Mouse (Mus musculus) heart, embryonic 11.5 days (tissue): ENCODE data around the gene Ift140. TPM values are rescaled to one million over a fixed set of nuclear protein-coding genes. Genes with fewer than 3 reads are reported as not detected.
A peak's percentile ranks its signal among the peaks of the same experiment; 100 is the strongest.

Experiments used
- ATAC-seq: fragments of 200-750 bp; cut with Nextera tagmentation; replicated peaks from 2 replicates; pipeline ENCODE4 v1.8.0; 2017; ENCODE audit warnings: moderate library complexity; ENCODE audit not compliant: insufficient number of reproducible peaks, low FRiP score, low TSS enrichment
- H3K27ac ChIP-seq: fragments of 300-500 bp; sonication (generic); 2 replicates; pipeline ENCODE4 v1.5.1; 2014; ENCODE audit warnings: mild to moderate bottlenecking, low read depth, low read length
- H3K27me3 ChIP-seq: fragments of 300-500 bp; sonication (generic); 2 replicates; pipeline ENCODE4 v1.6.1; 2014; ENCODE audit warnings: mild to moderate bottlenecking, low read length, mixed read lengths; ENCODE audit not compliant: control insufficient read depth, insufficient read depth
- H3K36me3 ChIP-seq: fragments of 300-500 bp; sonication (generic); 2 replicates; pipeline ENCODE4 v1.6.1; 2014; ENCODE audit warnings: mild to moderate bottlenecking, low read length, moderate library complexity, mixed read lengths; ENCODE audit not compliant: control insufficient read depth, insufficient read depth
- H3K4me1 ChIP-seq: fragments of 300-500 bp; sonication (generic); 2 replicates; pipeline ENCODE4 v1.6.1; 2014; ENCODE audit warnings: low read length; ENCODE audit not compliant: control insufficient read depth, insufficient read depth
- H3K4me2 ChIP-seq: fragments of 300-500 bp; sonication (generic); 2 replicates; pipeline ENCODE4 v1.6.1; 2014; ENCODE audit warnings: mild to moderate bottlenecking, moderate library complexity
- H3K4me3 ChIP-seq: fragments of 300-500 bp; sonication (generic); 2 replicates; pipeline ENCODE4 v1.5.1; 2014; ENCODE audit warnings: low read depth, low read length
- H3K9ac ChIP-seq: fragments of 300-500 bp; sonication (generic); 2 replicates; pipeline ENCODE4 v1.6.1; 2014; ENCODE audit warnings: mild to moderate bottlenecking, low read depth, low read length, moderate library complexity
- H3K9me3 ChIP-seq: fragments of 300-500 bp; sonication (generic); replicated peaks from 2 replicates; pipeline ENCODE4 v1.6.1; 2016; ENCODE audit warnings: low read length; ENCODE audit not compliant: control insufficient read depth
- WGBS: fragments of 180-500 bp; shearing (Covaris S2); extraction: QIAGEN DNeasy Blood & Tissue Kit; methylation state at CpG from one replicate; pipeline ENCODE4 v1.1.7; 2014; ENCODE audit not compliant: insufficient replicate concordance; 5-methylcytosine and 5-hydroxymethylcytosine counted together
- polyA plus RNA-seq: library from polyadenylated mRNA; unstranded; fragments of >200 nt; fragmentation: Nextera tagmentation; extraction: Ambion mirVana; gene quantifications from 2 replicates; pipeline ENCODE4 v1.2.1, GENCODE M21; 2014

Ift140 gene
- polyA plus RNA-seq = 17.4 and 17.9 TPM in 2 replicates

DNA sequence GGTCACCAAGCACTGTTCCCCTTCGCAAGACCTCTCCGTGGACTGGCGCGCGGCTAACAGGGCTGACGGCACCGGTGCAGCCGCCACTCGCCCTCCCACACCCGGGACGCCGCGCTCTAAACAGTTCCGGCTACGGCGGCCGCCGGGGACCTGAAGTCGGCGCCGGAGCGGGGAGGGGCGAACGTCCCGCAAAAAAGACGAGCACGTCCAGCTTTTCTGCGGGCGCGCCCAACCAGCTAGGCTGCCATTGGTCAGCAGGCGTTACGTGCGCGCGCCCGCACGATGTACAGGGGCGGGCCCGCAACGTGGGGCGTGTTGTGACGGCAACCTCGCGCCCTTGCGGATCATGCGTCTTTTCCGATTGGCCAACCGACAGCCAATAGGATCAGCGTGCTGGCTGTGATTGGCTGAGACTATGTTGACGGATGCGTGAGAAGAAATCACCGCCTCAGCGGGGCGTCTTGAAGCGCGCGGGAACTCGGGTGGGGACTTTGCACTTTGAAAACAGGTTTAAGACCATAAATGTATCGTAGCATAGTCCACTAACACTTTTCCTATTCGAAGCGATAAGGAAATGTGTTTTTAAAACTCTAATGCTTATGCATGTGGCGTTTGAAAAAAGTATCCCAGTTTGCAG, at the start of gene Ift140, which contains the start of gene Cramp1l:
Gene Ift140, plus strand, starts transcription at position 431 of the 637 bp plus-strand sequence.
Gene Cramp1l, minus strand, starts transcription at position 134 of the 637 bp plus-strand sequence.
- Histone ChIP-seq H3K4me2 (peak within 1 kb of the TSS; percentile 91), H3K4me3 (peak within 1 kb of the TSS; percentile 62), H3K9ac (peak within 1 kb of the TSS; percentile 90), H3K27me3 (no peaks in the 10 kb centered on the region), H3K36me3 (peaks cover 14% of the 10 kb centered on the region; the same call in 1 of the 2 replicates), H3K9me3 (no peaks in the 10 kb centered on the region), H3K27ac (peak within 1 kb of the TSS; percentile 88), H3K4me1 (peaks cover 8% of the 10 kb centered on the region; the same call in 1 of the 2 replicates)
- ATAC-seq = peak; percentile 98
- WGBS = under 1% methylated on average over 62 of the region's 62 CpGs

DNA sequence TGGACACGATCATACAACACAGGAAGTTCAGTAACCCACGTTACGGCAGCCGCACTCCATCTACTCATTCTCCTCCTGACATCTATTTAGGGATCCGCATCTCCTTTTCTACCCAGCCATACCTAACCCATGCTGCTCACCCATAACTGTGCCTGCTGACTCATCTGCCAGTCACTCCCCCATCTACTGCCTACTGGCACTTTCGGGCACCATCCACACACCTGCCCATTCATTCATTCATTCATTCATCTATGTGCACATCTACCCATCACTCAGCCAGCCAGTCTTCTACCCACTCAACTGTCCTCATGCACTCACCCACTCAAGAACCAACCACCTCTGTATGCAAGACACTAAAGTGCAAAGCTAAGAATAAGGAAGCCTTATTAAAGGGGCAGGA, 28.7 kb upstream of the Ift140 start:
- Histone ChIP-seq H3K4me1 (no peaks in the 10 kb centered on the region), H3K9ac (no peak overlapping the region), H3K9me3 (no peaks in the 10 kb centered on the region), H3K4me2 (no peak overlapping the region), H3K27me3 (no peaks in the 10 kb centered on the region), H3K36me3 (peaks cover 44% of the 10 kb centered on the region), H3K27ac (no peak overlapping the region), H3K4me3 (no peak overlapping the region)
- 95% methylated on average over 6 of the region's 6 CpGs for WGBS
- no peak for ATAC-seq

DNA sequence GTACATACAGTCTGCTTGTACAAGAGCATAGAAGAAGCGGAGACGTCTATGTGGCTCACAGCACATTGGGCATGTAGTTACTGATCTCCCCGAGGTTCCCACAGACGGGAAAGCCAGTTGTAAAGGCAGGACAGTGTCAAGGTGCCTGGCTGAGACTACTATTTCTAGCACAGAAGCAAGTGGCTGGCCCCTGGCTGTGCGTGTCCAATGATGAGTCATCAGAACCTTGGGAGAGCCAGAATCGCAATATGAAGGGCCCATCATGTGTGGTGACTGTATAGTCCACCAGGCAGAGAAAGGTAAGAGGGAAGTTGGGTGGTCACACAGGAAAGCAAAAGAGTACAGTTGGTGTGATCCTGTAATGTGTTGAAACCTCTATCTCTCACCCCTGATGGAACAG, 21.2 kb upstream of the Ift140 start:
- H3K9me3 ChIP-seq = no peaks in the 10 kb centered on the region
- H3K4me2 ChIP-seq = no peak overlapping the region
- H3K9ac ChIP-seq = no peak overlapping the region
- H3K27me3 ChIP-seq = no peaks in the 10 kb centered on the region
- H3K27ac ChIP-seq = no peak overlapping the region
- no peak overlapping the region for H3K4me3 ChIP-seq
- no peaks in the 10 kb centered on the region for H3K4me1 ChIP-seq
- ATAC-seq = no peak
- 88% methylated on average over 6 of the region's 6 CpGs for WGBS
- H3K36me3 ChIP-seq = peaks cover 56% of the 10 kb centered on the region

DNA sequence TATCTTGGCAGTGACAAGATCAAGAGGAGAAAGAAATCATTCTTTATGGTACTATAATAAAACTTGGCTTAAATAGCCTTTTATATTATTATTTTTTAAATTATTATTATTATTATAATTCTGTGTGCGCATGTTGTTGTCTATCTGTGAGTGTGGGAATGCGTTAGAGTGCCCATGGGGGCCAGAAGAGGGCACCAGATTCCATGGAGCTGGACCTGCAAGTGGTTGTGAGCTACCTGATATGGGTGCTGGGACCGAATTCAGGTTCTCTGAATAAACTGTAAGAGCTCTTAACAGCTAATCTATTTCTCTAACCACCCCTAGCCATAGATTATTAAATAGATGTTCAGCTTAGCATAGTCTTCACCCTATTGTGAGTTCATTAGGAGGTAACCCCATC, 10.8 kb upstream of the Ift140 start:
- 98% methylated on average over 3 of the region's 3 CpGs for WGBS
- no peak for ATAC-seq
- no peak overlapping the region for H3K9ac ChIP-seq
- no peak overlapping the region for H3K4me2 ChIP-seq
- no peaks in the 10 kb centered on the region for H3K9me3 ChIP-seq
- H3K36me3 ChIP-seq = peaks cover 24% of the 10 kb centered on the region
- H3K27me3 ChIP-seq = no peaks in the 10 kb centered on the region
- no peaks in the 10 kb centered on the region for H3K4me1 ChIP-seq
- H3K4me3 ChIP-seq = no peak overlapping the region
- H3K27ac ChIP-seq = no peak overlapping the region

DNA sequence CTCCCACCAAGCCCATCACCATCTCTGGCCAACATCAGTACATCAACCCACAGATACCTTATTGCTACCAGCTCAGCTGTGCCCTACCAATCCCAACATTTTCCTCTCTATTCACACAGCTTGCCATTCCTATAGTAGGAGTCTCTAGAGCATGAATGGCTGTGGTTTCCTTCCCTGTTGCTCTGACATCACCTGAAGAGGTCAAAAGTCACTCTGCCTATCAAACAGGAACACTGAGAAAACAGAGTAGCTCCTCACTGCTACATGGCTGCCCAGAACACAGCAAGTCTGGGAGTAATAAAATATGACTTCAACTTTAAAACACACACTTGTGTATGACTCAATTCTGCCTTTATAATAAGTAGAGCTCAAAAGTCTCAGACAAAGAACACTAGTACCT, 8.4 kb upstream of the Ift140 start:
- no peak for ATAC-seq

DNA sequence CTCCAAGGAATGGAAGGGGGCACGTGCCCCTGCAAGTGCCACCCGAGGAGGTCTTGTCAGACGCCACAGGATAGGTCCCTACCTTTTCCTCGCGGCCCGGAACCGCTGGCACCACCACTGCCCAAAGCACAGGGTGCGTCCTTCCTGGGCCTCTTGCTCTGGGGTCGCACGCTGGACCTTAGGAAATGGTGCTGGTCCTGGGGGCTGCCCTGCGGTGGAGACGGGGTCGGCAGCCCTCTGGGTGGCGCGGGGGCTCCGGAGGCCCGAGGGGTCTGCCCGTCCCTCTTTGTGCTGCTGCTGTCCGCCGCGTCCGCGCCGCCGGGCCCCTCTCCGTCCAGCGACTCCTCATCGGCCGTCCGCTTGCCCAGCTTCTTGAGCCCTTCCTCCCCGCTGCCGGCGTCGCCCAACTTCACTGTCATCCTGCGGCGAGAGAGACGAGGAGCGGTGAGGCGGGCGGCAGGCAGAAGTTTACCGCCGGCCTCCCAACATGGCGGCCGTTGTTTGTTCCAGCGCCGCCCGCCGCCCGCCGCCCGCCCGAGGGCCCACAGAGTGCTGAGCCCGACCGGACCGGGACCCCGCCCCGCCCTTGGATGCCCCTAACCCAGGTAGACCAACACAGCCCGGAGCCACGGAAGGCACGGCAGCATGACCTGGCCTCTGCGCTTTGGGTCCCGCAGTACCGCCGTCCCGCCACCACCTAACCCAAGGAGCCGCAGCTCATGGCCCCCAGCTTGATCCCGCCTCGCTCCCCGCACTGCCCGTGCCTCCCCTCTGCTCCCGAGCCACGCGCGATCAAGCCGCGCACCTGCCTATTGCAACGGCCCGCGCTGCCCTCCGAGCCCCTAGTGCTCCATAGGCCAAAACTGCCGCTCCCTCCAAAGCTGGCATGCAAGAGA, 2.0 kb upstream of the Ift140 start:
- peaks cover 8% of the 10 kb centered on the region; the same call in 1 of the 2 replicates for H3K4me1 ChIP-seq
- H3K27ac ChIP-seq = peak overlapping the region; percentile 88
- no peaks in the 10 kb centered on the region for H3K27me3 ChIP-seq
- peaks cover 11% of the 10 kb centered on the region; the same call in 1 of the 2 replicates for H3K36me3 ChIP-seq
- WGBS = under 1% methylated on average over 79 of the region's 81 CpGs
- ATAC-seq = 0 out of 2 replicates have a peak, but pooled peaks have one; percentile 6
- H3K9ac ChIP-seq = peak overlapping the region; percentile 90
- H3K4me2 ChIP-seq = peak overlapping the region; percentile 91
- peak overlapping the region; percentile 62 for H3K4me3 ChIP-seq
- H3K9me3 ChIP-seq = no peaks in the 10 kb centered on the region

More for the DNA sequence above, 8.4 kb upstream of the Ift140 start:
- Histone ChIP-seq H3K9me3 (no peaks in the 10 kb centered on the region), H3K27me3 (no peaks in the 10 kb centered on the region), H3K4me1 (no peaks in the 10 kb centered on the region), H3K27ac (no peak overlapping the region), H3K9ac (no peak overlapping the region), H3K4me3 (no peak overlapping the region), H3K36me3 (peaks cover 26% of the 10 kb centered on the region; the same call in 1 of the 2 replicates), H3K4me2 (no peak overlapping the region)

GRCm38 (mm10) chr17:25014841-25015570, 879 bp upstream of the Ift140 start:
- Histone ChIP-seq H3K27ac (peak overlapping the region; percentile 88), H3K4me3 (peak overlapping the region; percentile 62), H3K27me3 (no peaks in the 10 kb centered on the region), H3K4me2 (peak overlapping the region; percentile 91), H3K36me3 (peaks cover 11% of the 10 kb centered on the region; the same call in 1 of the 2 replicates), H3K4me1 (peaks cover 8% of the 10 kb centered on the region; the same call in 1 of the 2 replicates), H3K9me3 (no peaks in the 10 kb centered on the region), H3K9ac (peak overlapping the region; percentile 90)
- ATAC-seq = no peak
- WGBS = under 1% methylated on average over 39 of the region's 39 CpGs
